Mouse (Mus musculus) heart, embryonic 11.5 days (tissue): ENCODE measurements around the gene Svopl. TPM values are rescaled to one million over a fixed set of nuclear protein-coding genes. Genes with fewer than 3 reads are reported as not detected.

Experiments used
- ATAC-seq: fragments of 200-750 bp; cut with Nextera tagmentation; replicated peaks from 2 replicates; pipeline ENCODE4 v1.8.0; 2017; ENCODE audit warnings: moderate library complexity; ENCODE audit not compliant: insufficient number of reproducible peaks, low FRiP score, low TSS enrichment
- H3K27ac ChIP-seq: fragments of 300-500 bp; sonication (generic); 2 replicates; pipeline ENCODE4 v1.5.1; 2014; ENCODE audit warnings: mild to moderate bottlenecking, low read depth, low read length
- H3K27me3 ChIP-seq: fragments of 300-500 bp; sonication (generic); 2 replicates; pipeline ENCODE4 v1.6.1; 2014; ENCODE audit warnings: mild to moderate bottlenecking, low read length, mixed read lengths; ENCODE audit not compliant: control insufficient read depth, insufficient read depth
- H3K36me3 ChIP-seq: fragments of 300-500 bp; sonication (generic); 2 replicates; pipeline ENCODE4 v1.6.1; 2014; ENCODE audit warnings: mild to moderate bottlenecking, low read length, moderate library complexity, mixed read lengths; ENCODE audit not compliant: control insufficient read depth, insufficient read depth
- H3K4me1 ChIP-seq: fragments of 300-500 bp; sonication (generic); 2 replicates; pipeline ENCODE4 v1.6.1; 2014; ENCODE audit warnings: low read length; ENCODE audit not compliant: control insufficient read depth, insufficient read depth
- H3K4me2 ChIP-seq: fragments of 300-500 bp; sonication (generic); 2 replicates; pipeline ENCODE4 v1.6.1; 2014; ENCODE audit warnings: mild to moderate bottlenecking, moderate library complexity
- H3K4me3 ChIP-seq: fragments of 300-500 bp; sonication (generic); 2 replicates; pipeline ENCODE4 v1.5.1; 2014; ENCODE audit warnings: low read depth, low read length
- H3K9ac ChIP-seq: fragments of 300-500 bp; sonication (generic); 2 replicates; pipeline ENCODE4 v1.6.1; 2014; ENCODE audit warnings: mild to moderate bottlenecking, low read depth, low read length, moderate library complexity
- H3K9me3 ChIP-seq: fragments of 300-500 bp; sonication (generic); replicated peaks from 2 replicates; pipeline ENCODE4 v1.6.1; 2016; ENCODE audit warnings: low read length; ENCODE audit not compliant: control insufficient read depth
- WGBS: fragments of 180-500 bp; shearing (Covaris S2); extraction: QIAGEN DNeasy Blood & Tissue Kit; methylation state at CpG from one replicate; pipeline ENCODE4 v1.1.7; 2014; ENCODE audit not compliant: insufficient replicate concordance; 5-methylcytosine and 5-hydroxymethylcytosine counted together
- polyA plus RNA-seq: library from polyadenylated mRNA; unstranded; fragments of >200 nt; fragmentation: Nextera tagmentation; extraction: Ambion mirVana; gene quantifications from 2 replicates; pipeline ENCODE4 v1.2.1, GENCODE M21; 2014

The Svopl gene
- polyA plus RNA-seq, 1 experiment from 2014 or later, result 0.30 TPM

- no peaks in the 10 kb centered on the region for H3K9me3 ChIP-seq
- H3K4me1 ChIP-seq, result no peaks in the 10 kb centered on the region
- H3K4me2 ChIP-seq, result no peak overlapping the region
- no peak for ATAC-seq
- no peak overlapping the region for H3K9ac ChIP-seq
- no peak overlapping the region for H3K4me3 ChIP-seq
- H3K27ac ChIP-seq, result no peak overlapping the region
- WGBS, result 86% methylated on average over 6 of the region's 6 CpGs
- H3K27me3 ChIP-seq, result no peaks in the 10 kb centered on the region
- H3K36me3 ChIP-seq, result no peaks in the 10 kb centered on the region
Measured at GRCm38 (mm10) chr6:38049601-38050000, 2.8 kb upstream of the Svopl start.

GRCm38 (mm10) chr6:38048800-38049561 is 2.2 kb upstream of the Svopl start:
- 32% methylated on average over 6 of the region's 6 CpGs for WGBS

GRCm38 (mm10) chr6:38048003-38048402 is 1.2 kb upstream of the Svopl start:
- Histone ChIP-seq H3K27ac (no peak overlapping the region), H3K4me2 (no peak overlapping the region), H3K9me3 (no peaks in the 10 kb centered on the region), H3K27me3 (no peaks in the 10 kb centered on the region), H3K4me1 (no peaks in the 10 kb centered on the region), H3K4me3 (no peak overlapping the region), H3K9ac (no peak overlapping the region), H3K36me3 (no peaks in the 10 kb centered on the region)
- 76% methylated on average over 4 of the region's 4 CpGs for WGBS
- no peak for ATAC-seq

More at GRCm38 (mm10) chr6:38048800-38049561, 2.2 kb upstream of the Svopl start:
- Histone ChIP-seq H3K27ac (no peak overlapping the region; the same call in 1 of the 2 replicates), H3K9me3 (no peaks in the 10 kb centered on the region), H3K4me2 (no peak overlapping the region), H3K9ac (0 out of 2 replicates have a peak overlapping the region, but pooled peaks have one; percentile 18), H3K4me3 (no peak overlapping the region), H3K4me1 (no peaks in the 10 kb centered on the region), H3K36me3 (no peaks in the 10 kb centered on the region), H3K27me3 (no peaks in the 10 kb centered on the region)
- 0 out of 2 replicates have a peak, but pooled peaks have one; percentile 52 for ATAC-seq

DNA sequence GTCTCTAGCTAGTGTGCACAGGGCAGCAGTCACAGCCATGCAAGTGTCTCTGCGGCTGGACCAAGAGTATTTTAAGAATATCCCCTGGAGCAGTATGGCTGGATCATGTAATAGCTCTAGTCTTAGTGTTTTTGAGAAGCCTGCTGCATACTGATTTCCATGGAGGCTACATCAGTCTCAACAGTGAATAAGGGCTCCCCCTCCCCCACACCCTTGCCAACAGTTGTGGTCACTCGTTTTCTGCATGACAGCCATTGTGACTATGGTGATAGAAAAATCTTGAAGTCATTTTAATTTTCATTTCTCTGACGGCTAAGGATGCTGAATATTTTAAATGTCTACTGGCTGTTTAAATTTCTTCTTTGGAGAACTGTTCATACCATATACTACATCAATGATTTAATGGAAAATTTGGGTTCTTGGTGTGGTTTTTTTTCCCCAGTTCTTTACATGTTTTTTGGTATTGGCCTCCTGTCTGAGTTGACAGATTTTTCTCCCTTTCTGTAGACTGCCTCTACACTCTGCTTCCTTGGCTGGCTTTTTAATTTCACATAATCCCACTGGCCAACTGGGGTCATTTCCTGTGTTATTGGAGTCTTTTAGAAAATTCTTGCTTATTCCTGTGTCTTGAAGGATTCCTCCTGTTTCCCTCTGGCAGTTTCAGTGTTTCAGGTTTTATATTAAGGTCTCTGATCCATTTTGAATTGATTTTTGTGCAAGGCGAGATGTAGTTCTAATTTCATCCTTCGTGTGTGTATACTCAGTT is 13.8 kb downstream of the Svopl start:
- Histone ChIP-seq H3K9me3 (no peaks in the 10 kb centered on the region), H3K27ac (no peak overlapping the region)

DNA sequence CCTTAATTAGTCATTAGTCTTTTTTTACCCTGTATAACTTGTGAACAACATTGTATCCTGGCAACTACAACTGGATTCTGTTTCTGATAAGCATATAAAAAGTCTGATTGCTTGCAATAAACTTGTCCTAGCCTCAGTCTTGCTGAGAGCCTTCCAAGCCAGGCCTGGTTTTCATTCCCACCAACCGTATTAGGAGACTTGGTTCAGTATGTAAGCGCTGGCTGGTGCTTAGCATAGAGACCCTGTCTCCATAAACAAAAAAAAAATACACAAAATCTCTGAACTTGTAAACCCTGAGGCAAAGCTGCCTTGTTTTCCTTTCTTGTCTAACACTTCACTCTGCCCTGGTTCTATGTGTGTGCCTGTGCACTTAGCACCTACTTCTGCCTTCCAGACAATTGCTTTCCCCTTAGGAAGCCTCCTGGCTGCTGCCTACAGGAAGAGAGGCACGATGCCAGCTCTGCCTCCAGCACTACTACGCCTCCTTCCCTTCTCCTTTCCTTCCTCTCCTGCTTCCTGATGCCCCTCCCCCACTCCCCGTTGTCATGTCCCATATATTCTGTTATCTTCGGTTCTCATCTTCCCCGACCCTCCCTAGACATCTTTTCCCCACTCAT is 14.8 kb downstream of the Svopl start:
- H3K9me3 ChIP-seq, result no peaks in the 10 kb centered on the region
- no peak overlapping the region for H3K9ac ChIP-seq
- no peak overlapping the region for H3K4me2 ChIP-seq
- no peak for ATAC-seq
- no peaks in the 10 kb centered on the region for H3K4me1 ChIP-seq
- H3K27ac ChIP-seq, result no peak overlapping the region
- H3K27me3 ChIP-seq, result no peaks in the 10 kb centered on the region
- 45% methylated on average over 7 of the region's 7 CpGs for WGBS
- H3K36me3 ChIP-seq, result no peaks in the 10 kb centered on the region
- no peak overlapping the region for H3K4me3 ChIP-seq

More for the DNA sequence above, 13.8 kb downstream of the Svopl start:
- Histone ChIP-seq H3K36me3 (no peaks in the 10 kb centered on the region), H3K9ac (no peak overlapping the region), H3K4me2 (no peak overlapping the region), H3K27me3 (no peaks in the 10 kb centered on the region), H3K4me1 (no peaks in the 10 kb centered on the region), H3K4me3 (no peak overlapping the region)
- ATAC-seq, result no peak
- 69% methylated on average over 5 of the region's 5 CpGs for WGBS

DNA sequence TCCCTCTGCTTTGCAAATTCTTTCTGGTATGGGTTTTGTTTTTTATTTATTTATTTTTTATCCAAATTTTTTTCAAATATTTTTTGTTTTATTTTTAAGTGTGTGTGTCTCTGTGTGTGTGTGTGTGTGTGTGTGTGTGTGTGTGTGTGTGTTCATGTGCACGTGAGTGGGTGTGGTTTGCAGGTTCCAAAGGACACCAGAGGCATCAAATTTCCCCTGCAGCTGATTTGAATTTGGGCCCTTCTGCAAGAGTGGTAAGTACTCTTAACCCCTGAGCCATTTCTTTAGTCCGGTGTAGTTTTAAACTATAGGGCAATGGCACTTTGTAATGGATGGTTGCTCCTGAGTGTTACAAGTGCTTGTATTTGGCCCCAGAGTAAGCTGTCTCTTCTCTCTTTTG is 18.6 kb downstream of the Svopl start:
- Histone ChIP-seq H3K4me3 (no peak overlapping the region), H3K9ac (no peak overlapping the region), H3K27me3 (no peaks in the 10 kb centered on the region), H3K36me3 (no peaks in the 10 kb centered on the region), H3K4me1 (no peaks in the 10 kb centered on the region), H3K9me3 (no peaks in the 10 kb centered on the region), H3K4me2 (no peak overlapping the region), H3K27ac (no peak overlapping the region)
- ATAC-seq, result no peak
- WGBS, result 52% methylated on average over 2 of the region's 2 CpGs

DNA sequence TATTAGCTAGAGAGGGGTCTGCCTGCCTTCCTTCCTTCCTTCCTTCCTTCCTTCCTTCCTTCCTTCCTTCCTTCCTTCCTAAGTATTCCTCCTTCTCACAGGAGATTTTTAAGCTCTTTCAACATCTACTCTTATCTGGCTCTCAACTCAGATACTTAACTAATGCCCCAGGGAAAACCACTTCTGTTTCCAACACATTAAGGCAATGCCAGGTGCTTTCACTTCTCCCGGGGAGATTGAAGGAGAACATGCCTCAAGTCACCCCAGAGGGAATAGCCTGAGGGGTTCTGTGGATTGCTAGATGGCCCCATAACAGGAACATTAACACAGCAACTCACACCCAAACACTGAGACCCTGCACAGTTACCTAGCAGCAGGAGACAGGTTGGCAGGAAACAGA is 19.0 kb downstream of the Svopl start:
- 39% methylated on average over 1 of the region's 1 CpGs for WGBS
- Histone ChIP-seq H3K9me3 (no peaks in the 10 kb centered on the region), H3K27ac (no peak overlapping the region), H3K4me2 (no peak overlapping the region), H3K4me3 (no peak overlapping the region), H3K36me3 (no peaks in the 10 kb centered on the region), H3K4me1 (no peaks in the 10 kb centered on the region), H3K9ac (no peak overlapping the region), H3K27me3 (no peaks in the 10 kb centered on the region)
- no peak for ATAC-seq

DNA sequence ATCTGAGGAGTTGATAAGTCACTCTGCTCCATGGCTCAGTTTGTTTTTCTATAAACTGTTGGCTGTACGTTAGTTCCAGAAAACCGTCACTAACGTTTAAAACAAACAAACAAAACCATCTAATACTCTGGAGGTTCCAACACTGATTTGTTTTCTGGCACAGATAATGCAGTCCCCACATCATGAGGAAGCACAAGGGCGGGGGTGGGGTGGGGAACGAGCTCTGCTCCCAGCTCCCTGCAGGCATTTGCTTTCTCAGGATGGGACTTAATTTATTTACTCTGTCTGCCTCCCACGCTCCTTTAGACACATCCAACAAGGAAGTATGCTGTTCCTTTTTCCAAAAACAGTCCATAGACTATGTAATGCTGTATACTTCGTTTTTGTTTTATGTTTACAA is 23.5 kb downstream of the Svopl start:
- no peak overlapping the region for H3K9ac ChIP-seq
- WGBS, result 29% methylated on average over 7 of the region's 7 CpGs
- H3K9me3 ChIP-seq, result no peaks in the 10 kb centered on the region
- H3K27ac ChIP-seq, result no peak overlapping the region
- no peaks in the 10 kb centered on the region for H3K4me1 ChIP-seq
- H3K36me3 ChIP-seq, result no peaks in the 10 kb centered on the region
- H3K27me3 ChIP-seq, result no peaks in the 10 kb centered on the region
- H3K4me3 ChIP-seq, result no peak overlapping the region
- H3K4me2 ChIP-seq, result no peak overlapping the region
- no peak for ATAC-seq
